ENCODE assay signal across 22 mouse cellular contexts in the genomic region with DNA sequence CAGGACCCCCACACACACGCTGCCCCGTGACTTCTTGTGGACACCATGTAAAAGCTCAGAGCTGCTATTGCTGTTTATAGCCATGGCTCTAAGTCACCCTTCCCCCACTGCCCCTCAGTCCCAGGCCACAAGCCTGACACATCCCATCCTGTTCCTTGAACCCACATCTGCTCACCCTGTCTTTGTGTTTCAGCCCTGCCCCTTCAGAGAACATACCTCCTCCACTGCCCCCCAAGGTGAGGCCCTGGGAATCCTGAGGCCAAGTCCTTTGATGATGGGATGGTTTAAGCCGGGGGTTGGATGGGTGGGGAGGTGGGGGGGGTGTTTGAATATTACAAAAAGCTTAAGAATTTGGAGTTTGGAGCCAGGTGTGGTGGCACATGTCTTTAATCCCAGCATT.
"Had no signal": no experiment of that assay in that cellular context is flagged by ENCODE, and none has a peak within 500 bp of the region (broad histone marks: within the 10 kb centered on the region; RNA-seq: fewer than 3 reads in every experiment).

No protein-coding gene starts in this region.

- H3K27me3 ChIP-seq: heart, embryonic 12.5 days; hindbrain, embryonic 12.5 days; intestine, embryonic 15.5 days; limb, embryonic 13.5 days; limb, embryonic 15.5 days; liver, embryonic 13.5 days had no signal

- H3K4me3 ChIP-seq: gastrocnemius, adult 2 months; heart, embryonic 10.5 days; heart, embryonic 12.5 days; hindbrain, embryonic 10.5 days; hindbrain, embryonic 12.5 days; intestine, embryonic 15.5 days; layer of hippocampus, adult 2 months; left cerebral cortex, adult 2 months; limb, embryonic 13.5 days; limb, embryonic 15.5 days; liver, embryonic 13.5 days had no signal

- DNase-seq: gastrocnemius, adult 2 months; gastrocnemius, postnatal 10 days; gastrocnemius, postnatal 25 days; heart, adult 18-20 months; heart, postnatal 10 days; heart, postnatal 4 days; kidney, adult 18-20 months; kidney, adult 8-10 months; kidney, postnatal 10 days; kidney, postnatal 25 days; kidney, postnatal 4 days; liver, embryonic 13.5 days had no signal

- H3K27ac ChIP-seq: gastrocnemius, adult 2 months; heart, embryonic 10.5 days; hindbrain, embryonic 10.5 days; hindbrain, embryonic 12.5 days; hindbrain, embryonic 14.5 days; intestine, embryonic 15.5 days; layer of hippocampus, adult 2 months; left cerebral cortex, adult 2 months; limb, embryonic 13.5 days; limb, embryonic 15.5 days; liver, embryonic 13.5 days had no signal

- H3K4me1 ChIP-seq: heart, embryonic 10.5 days; heart, embryonic 12.5 days; hindbrain, embryonic 10.5 days; hindbrain, embryonic 12.5 days; intestine, embryonic 15.5 days; limb, embryonic 13.5 days; limb, embryonic 15.5 days had no signal
